Mouse (Mus musculus): ENCODE data around the gene Lpo. TPM values are rescaled to one million over a fixed set of nuclear protein-coding genes. Genes with fewer than 3 reads are reported as not detected.
"Not testable (repeated sequence)": the region's sequence is repeated elsewhere in the genome, so short reads cannot be mapped to it uniquely, and the experiment has no call there.

Gene Lpo
- polyA plus RNA-seq (2016; fragmentation: Nextera tagmentation; extraction: Ambion mirVana), result 0.25 TPM in 2 replicates

- no peak within 1 kb of the TSS for H3K4me3 ChIP-seq
- DNase-seq (ENCODE audit: low spot score), result no peak
- no peaks in the 10 kb centered on the region for H3K9me3 ChIP-seq
- no peaks in the 10 kb centered on the region; the same call in 1 of the 2 replicates for H3K27me3 ChIP-seq (replicated peaks; ENCODE audit: low read depth, poor library complexity, severe bottlenecking)
- no peak within 1 kb of the TSS for H3K27ac ChIP-seq (replicated peaks)
- no peaks in the 10 kb centered on the region for H3K36me3 ChIP-seq (replicated peaks)
- 71% methylated on average over 10 of the region's 10 CpGs for WGBS
- H3K4me1 ChIP-seq, result 0 out of 2 replicates have a peak, but pooled peaks cover 5% of the 10 kb centered on the region
These were observed at the start of gene Lpo for GRCm38 (mm10) chr11:87828239-87828900. Lpo (minus strand) TSS chr11:87828289.

GRCm38 (mm10) chr11:87875436-87875835 lies 47.3 kb upstream of the Lpo start, which contains the start of gene Epx:
Epx (minus strand) TSS chr11:87875536.
- no peaks in the 10 kb centered on the region for H3K36me3 ChIP-seq (replicated peaks)
- H3K4me3 ChIP-seq, result no peak within 1 kb of the TSS
- no peaks in the 10 kb centered on the region for H3K9me3 ChIP-seq
- no peaks in the 10 kb centered on the region; the same call in 1 of the 2 replicates for H3K4me1 ChIP-seq
- 83% methylated on average over 6 of the region's 6 CpGs for WGBS
- no peaks in the 10 kb centered on the region for H3K27me3 ChIP-seq (replicated peaks; ENCODE audit: low read depth, poor library complexity, severe bottlenecking)
- H3K27ac ChIP-seq (replicated peaks), result no peak within 1 kb of the TSS
- no peak for DNase-seq (ENCODE audit: low spot score)

GRCm38 (mm10) chr11:87871766-87872165 lies 43.7 kb upstream of the Lpo start:
- no peaks in the 10 kb centered on the region for H3K36me3 ChIP-seq (replicated peaks)
- no peak overlapping the region for H3K27ac ChIP-seq (replicated peaks)
- no peaks in the 10 kb centered on the region for H3K9me3 ChIP-seq
- peaks cover 4% of the 10 kb centered on the region; the same call in 1 of the 2 replicates for H3K4me1 ChIP-seq
- H3K4me3 ChIP-seq, result no peak overlapping the region
- H3K27me3 ChIP-seq (replicated peaks; ENCODE audit: low read depth, poor library complexity, severe bottlenecking), result no peaks in the 10 kb centered on the region
- DNase-seq (ENCODE audit: low spot score), result no peak
- WGBS, result 66% methylated on average over 8 of the region's 8 CpGs

GRCm38 (mm10) chr11:87870096-87870495 lies 42.0 kb upstream of the Lpo start:
- 65% methylated on average over 2 of the region's 2 CpGs for WGBS
- Histone ChIP-seq H3K4me3 (no peak overlapping the region), H3K36me3 (replicated peaks) (no peaks in the 10 kb centered on the region), H3K9me3 (no peaks in the 10 kb centered on the region), H3K27me3 (replicated peaks; ENCODE audit: low read depth, poor library complexity, severe bottlenecking) (no peaks in the 10 kb centered on the region), H3K27ac (replicated peaks) (no peak overlapping the region), H3K4me1 (0 out of 2 replicates have a peak, but pooled peaks cover 4% of the 10 kb centered on the region)
- DNase-seq (ENCODE audit: low spot score), result no peak

GRCm38 (mm10) chr11:87866891-87867290 lies 38.8 kb upstream of the Lpo start:
- not testable (repeated sequence) for H3K4me1 ChIP-seq; DNase-seq (ENCODE audit: low spot score); H3K27ac ChIP-seq (replicated peaks); H3K9me3 ChIP-seq; H3K4me3 ChIP-seq; H3K27me3 ChIP-seq (replicated peaks; ENCODE audit: low read depth, poor library complexity, severe bottlenecking)
- 89% methylated on average over 1 of the region's 2 CpGs for WGBS
- H3K36me3 ChIP-seq (replicated peaks), result peaks cover 22% of the 10 kb centered on the region

GRCm38 (mm10) chr11:87862805-87863204 lies 34.7 kb upstream of the Lpo start:
- no peak for DNase-seq (ENCODE audit: low spot score)
- WGBS, result 90% methylated on average over 13 of the region's 13 CpGs
- no peak overlapping the region for H3K27ac ChIP-seq (replicated peaks)
- 0 out of 2 replicates have a peak, but pooled peaks cover 4% of the 10 kb centered on the region for H3K4me1 ChIP-seq
- no peaks in the 10 kb centered on the region for H3K27me3 ChIP-seq (replicated peaks; ENCODE audit: low read depth, poor library complexity, severe bottlenecking)
- H3K9me3 ChIP-seq, result no peaks in the 10 kb centered on the region
- H3K36me3 ChIP-seq (replicated peaks), result peaks cover 57% of the 10 kb centered on the region
- no peak overlapping the region for H3K4me3 ChIP-seq

GRCm38 (mm10) chr11:87860426-87860825 lies 32.3 kb upstream of the Lpo start:
- Histone ChIP-seq H3K27ac (replicated peaks) (no peak overlapping the region), H3K4me1 (0 out of 2 replicates have a peak, but pooled peaks cover 4% of the 10 kb centered on the region), H3K9me3 (no peaks in the 10 kb centered on the region), H3K27me3 (replicated peaks; ENCODE audit: low read depth, poor library complexity, severe bottlenecking) (no peaks in the 10 kb centered on the region), H3K4me3 (no peak overlapping the region), H3K36me3 (replicated peaks) (peaks cover 74% of the 10 kb centered on the region)
- DNase-seq (ENCODE audit: low spot score), result no peak
- 86% methylated on average over 9 of the region's 9 CpGs for WGBS

- WGBS, result 90% methylated on average over 11 of the region's 11 CpGs
These were observed 31.2 kb upstream of the Lpo start for GRCm38 (mm10) chr11:87859273-87859672.

GRCm38 (mm10) chr11:87854550-87854949 lies 26.5 kb upstream of the Lpo start:
- Histone ChIP-seq H3K36me3 (replicated peaks) (peaks cover 28% of the 10 kb centered on the region), H3K4me1 (peaks cover 11% of the 10 kb centered on the region), H3K27me3 (replicated peaks; ENCODE audit: low read depth, poor library complexity, severe bottlenecking) (no peaks in the 10 kb centered on the region), H3K4me3 (no peak overlapping the region), H3K9me3 (no peaks in the 10 kb centered on the region), H3K27ac (replicated peaks) (no peak overlapping the region)
- no peak for DNase-seq (ENCODE audit: low spot score)
- WGBS, result 91% methylated on average over 7 of the region's 7 CpGs

More at GRCm38 (mm10) chr11:87859273-87859672, 31.2 kb upstream of the Lpo start:
- Histone ChIP-seq H3K4me3 (no peak overlapping the region), H3K27ac (replicated peaks) (no peak overlapping the region), H3K4me1 (0 out of 2 replicates have a peak, but pooled peaks cover 4% of the 10 kb centered on the region), H3K27me3 (replicated peaks; ENCODE audit: low read depth, poor library complexity, severe bottlenecking) (no peaks in the 10 kb centered on the region), H3K9me3 (no peaks in the 10 kb centered on the region), H3K36me3 (replicated peaks) (peaks cover 74% of the 10 kb centered on the region)
- no peak for DNase-seq (ENCODE audit: low spot score)

- H3K27ac ChIP-seq (replicated peaks), result peak overlapping the region; percentile 89
- peaks cover 11% of the 10 kb centered on the region for H3K4me1 ChIP-seq
- WGBS, result 40% methylated on average over 8 of the region's 8 CpGs
- DNase-seq (ENCODE audit: low spot score), result no peak
- H3K27me3 ChIP-seq (replicated peaks; ENCODE audit: low read depth, poor library complexity, severe bottlenecking), result no peaks in the 10 kb centered on the region
- H3K9me3 ChIP-seq, result no peaks in the 10 kb centered on the region
- H3K36me3 ChIP-seq (replicated peaks), result peaks cover 24% of the 10 kb centered on the region
- peak overlapping the region; percentile 78 for H3K4me3 ChIP-seq
These were observed 25.5 kb upstream of the Lpo start for GRCm38 (mm10) chr11:87853597-87853954.

- Histone ChIP-seq H3K27ac (replicated peaks) (peak within 1 kb of the TSS; percentile 89), H3K36me3 (replicated peaks) (peaks cover 18% of the 10 kb centered on the region), H3K9me3 (no peaks in the 10 kb centered on the region), H3K27me3 (replicated peaks; ENCODE audit: low read depth, poor library complexity, severe bottlenecking) (no peaks in the 10 kb centered on the region), H3K4me1 (peaks cover 11% of the 10 kb centered on the region), H3K4me3 (peak within 1 kb of the TSS; percentile 78)
- peak; percentile 96 for DNase-seq (ENCODE audit: low spot score)
- WGBS, result 5% methylated on average over 40 of the region's 40 CpGs
These were observed 24.9 kb upstream of the Lpo start, which contains the start of gene Mks1 for GRCm38 (mm10) chr11:87852690-87853596. Mks1 (plus strand) TSS chr11:87853215.

- Histone ChIP-seq H3K27me3 (replicated peaks; ENCODE audit: low read depth, poor library complexity, severe bottlenecking) (no peaks in the 10 kb centered on the region), H3K4me3 (no peak overlapping the region), H3K9me3 (no peaks in the 10 kb centered on the region), H3K36me3 (replicated peaks) (no peaks in the 10 kb centered on the region), H3K4me1 (peaks cover 4% of the 10 kb centered on the region), H3K27ac (replicated peaks) (no peak overlapping the region)
- WGBS, result 77% methylated on average over 6 of the region's 6 CpGs
- peak; percentile 35 for DNase-seq (ENCODE audit: low spot score)
These were observed 19.8 kb upstream of the Lpo start for GRCm38 (mm10) chr11:87847884-87848283.
